Mouse (Mus musculus) neural tube, embryonic 10.5 days (tissue): Measurements from ENCODE around the gene Asic3.

Experiments
- DNase-seq: peaks from one replicate; pipeline ENCODE4 v3.0.0-alpha.2; 2017; ENCODE audit warnings: low spot score; ENCODE audit errors: extremely low spot score

Gene Asic3

GRCm38 (mm10) chr5:24420381-24420780, 7.2 kb downstream of the Asic3 start:
- DNase-seq = no peak

DNA sequence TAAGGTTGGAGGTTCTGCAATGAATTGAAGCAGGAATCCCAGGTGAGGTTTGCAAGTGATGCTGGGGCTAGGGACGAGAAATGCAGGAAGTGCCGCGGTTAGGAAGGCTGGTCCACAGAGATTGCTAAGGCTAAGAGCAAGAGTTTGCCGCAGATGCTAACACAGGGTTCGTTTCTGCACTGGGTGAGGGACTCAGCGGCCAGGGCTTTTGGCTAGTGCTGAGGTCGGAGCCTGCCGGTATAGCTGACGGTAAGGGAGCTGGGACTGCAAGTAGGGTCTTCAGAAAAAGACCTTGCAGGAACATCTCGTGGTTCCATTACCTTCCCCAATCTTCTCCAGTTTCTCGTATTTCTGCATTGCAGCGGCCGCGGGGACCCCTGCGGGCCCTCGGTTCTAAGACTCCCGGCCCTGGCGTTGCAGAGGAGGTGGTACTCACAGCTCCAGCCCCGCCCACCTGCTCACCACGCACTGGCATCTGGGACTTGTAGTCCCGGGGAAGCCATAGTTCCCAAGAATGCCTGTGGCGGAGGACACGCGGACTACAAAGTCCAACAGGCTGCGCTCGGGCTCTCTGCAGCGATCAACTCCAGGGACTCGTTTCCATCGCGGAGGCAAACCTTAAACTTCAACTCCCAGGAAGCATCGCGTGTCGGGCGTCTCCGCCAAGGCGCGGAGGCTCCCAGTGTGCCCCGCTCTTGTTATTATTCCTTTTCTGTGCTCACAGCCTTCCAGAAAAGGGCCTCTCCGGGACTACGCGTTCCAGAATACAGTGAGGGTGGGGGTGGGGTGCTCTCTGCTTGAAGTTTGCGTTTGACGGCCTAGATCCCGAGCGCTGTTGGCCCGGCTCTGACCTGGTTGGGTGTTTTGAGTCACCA, 10.2 kb downstream of the Asic3 start, which contains the start of the genes Cdk5 and Slc4a2:
Gene Cdk5, minus strand, starts transcription at position 402 of the 875 bp plus-strand sequence.
Gene Slc4a2, plus strand, starts transcription at position 709 of the 875 bp plus-strand sequence.
- DNase-seq = peak; percentile 97

- DNase-seq = no peak
Observed at GRCm38 (mm10) chr5:24424004-24424781, 11.0 kb downstream of the Asic3 start.

- peak; percentile 84 for DNase-seq
Observed at GRCm38 (mm10) chr5:24424861-24425411, 11.7 kb downstream of the Asic3 start.

- peak; percentile 75 for DNase-seq
Observed at GRCm38 (mm10) chr5:24425421-24426036, 12.3 kb downstream of the Asic3 start.

- no peak for DNase-seq
Observed at GRCm38 (mm10) chr5:24426037-24426432, 12.8 kb downstream of the Asic3 start.

DNA sequence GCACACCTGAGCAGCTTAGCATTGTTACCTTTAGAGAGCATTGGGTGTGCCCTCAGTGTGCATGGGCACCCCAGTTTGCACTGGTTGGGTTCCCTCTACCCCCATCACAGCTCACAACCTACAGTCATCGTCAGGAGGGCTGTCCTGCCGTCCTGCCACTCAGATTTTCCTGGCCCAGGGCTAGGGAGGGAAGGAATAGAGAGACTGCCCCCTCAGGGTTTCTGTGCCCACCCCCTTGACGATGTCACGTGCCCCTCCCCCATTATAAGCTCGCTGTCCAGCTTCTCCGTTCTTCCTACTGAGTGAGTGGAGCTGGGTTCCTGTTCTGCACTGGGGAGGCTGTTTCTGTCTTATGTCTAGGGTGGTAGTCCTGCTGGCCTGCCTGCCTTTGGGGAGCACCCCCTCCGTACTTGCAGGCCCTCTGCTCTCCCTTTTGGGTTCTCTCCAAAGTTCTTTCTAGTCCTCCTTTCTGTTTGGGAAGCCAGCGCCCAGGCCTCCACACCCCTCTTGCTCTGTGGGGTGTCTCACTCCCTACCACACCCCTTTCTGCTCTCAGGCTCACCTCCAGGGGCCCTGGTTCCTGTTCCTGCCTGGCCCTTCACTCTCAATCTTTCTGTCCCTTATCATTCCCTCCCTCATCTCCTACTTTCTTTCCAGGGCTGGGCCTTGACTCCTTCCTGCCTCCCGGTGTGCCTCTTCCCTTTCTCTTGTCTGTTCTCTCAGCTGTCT, 13.5 kb downstream of the Asic3 start:
- no peak for DNase-seq

- no peak for DNase-seq
Observed at GRCm38 (mm10) chr5:24427285-24427633, 14.1 kb downstream of the Asic3 start.

GRCm38 (mm10) chr5:24427981-24428402, 14.8 kb downstream of the Asic3 start:
- peak; percentile 47 for DNase-seq

DNA sequence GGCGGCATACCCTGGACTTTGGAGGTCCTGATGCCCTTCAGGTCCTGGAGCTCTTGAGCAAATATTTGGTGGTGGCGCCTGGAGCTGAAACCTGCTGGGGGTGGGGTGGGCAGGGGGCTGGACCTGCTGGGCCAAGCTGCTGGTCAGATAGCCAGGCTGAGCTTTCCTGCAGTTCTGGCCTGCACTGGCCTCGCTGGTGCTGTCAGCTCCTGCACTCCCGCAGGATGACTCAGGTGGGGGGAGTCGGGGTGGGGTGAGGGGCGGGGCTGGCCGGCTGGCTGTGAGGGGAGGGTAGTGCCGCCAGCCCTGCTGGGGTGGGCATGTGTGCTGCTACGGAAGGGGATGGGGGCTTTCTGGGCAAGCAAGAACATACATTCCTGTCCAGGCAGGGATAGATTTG, 15.4 kb downstream of the Asic3 start:
- no peak for DNase-seq

DNA sequence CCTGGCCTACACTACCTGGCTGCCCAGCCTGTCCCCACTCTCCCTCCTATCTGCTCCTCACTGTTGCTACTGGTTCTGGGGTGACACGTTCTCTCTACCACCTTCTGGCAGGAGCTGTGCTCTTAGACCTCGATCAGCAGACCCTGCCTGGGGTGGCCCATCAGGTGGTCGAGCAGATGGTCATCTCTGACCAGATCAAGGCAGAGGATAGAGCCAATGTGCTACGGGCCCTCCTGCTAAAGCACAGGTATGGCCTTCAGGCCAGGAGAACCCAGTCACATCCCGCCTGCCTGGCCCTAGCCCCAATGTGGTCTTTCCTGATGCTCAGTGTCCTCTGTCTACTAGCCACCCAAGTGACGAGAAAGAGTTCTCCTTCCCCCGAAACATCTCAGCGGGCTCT, 20.8 kb downstream of the Asic3 start:
- no peak for DNase-seq

DNA sequence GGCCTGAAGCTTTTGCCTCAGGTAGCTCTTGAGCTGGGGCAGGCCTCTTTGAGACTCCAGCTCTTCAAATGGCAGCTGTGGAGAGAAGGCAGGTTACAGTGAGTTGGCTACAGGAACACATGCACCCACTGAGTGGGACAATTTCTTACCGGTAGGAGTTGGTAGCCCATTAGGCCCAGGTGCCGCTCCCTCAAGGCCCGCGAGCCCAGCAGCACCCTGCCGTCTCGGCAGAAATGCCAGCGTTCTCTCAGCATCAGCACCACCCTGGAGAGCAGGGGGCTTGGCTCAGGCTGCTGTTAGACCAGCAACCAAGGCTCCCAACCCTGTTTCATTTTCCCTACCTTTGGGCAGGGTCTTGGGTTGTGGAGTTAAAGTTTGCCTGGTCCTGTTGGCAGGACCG, 28.0 kb downstream of the Asic3 start:
- DNase-seq = no peak

DNA sequence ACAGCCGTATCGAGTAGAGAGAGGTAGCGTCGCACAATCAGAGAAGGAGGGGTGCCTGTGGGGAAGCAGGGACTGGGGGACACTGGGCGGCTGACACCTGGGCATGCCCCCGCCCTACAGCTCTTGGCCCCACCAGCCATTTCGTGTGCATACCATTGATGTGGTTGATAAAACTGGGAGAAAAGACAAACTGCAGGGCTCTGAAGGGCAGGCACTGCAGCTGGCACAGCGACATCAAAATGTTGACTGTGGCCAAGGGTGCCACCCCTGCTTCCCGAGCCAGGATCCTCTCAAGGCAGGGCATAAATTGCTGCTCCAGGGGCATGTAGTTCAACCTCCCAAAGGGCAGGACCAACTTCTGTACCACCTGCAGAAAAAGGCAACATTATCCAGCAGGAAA, 28.8 kb downstream of the Asic3 start:
- DNase-seq = no peak

GRCm38 (mm10) chr5:24443204-24443603, 30.0 kb downstream of the Asic3 start:
- no peak for DNase-seq

GRCm38 (mm10) chr5:24443927-24444326, 30.7 kb downstream of the Asic3 start:
- DNase-seq = no peak

DNA sequence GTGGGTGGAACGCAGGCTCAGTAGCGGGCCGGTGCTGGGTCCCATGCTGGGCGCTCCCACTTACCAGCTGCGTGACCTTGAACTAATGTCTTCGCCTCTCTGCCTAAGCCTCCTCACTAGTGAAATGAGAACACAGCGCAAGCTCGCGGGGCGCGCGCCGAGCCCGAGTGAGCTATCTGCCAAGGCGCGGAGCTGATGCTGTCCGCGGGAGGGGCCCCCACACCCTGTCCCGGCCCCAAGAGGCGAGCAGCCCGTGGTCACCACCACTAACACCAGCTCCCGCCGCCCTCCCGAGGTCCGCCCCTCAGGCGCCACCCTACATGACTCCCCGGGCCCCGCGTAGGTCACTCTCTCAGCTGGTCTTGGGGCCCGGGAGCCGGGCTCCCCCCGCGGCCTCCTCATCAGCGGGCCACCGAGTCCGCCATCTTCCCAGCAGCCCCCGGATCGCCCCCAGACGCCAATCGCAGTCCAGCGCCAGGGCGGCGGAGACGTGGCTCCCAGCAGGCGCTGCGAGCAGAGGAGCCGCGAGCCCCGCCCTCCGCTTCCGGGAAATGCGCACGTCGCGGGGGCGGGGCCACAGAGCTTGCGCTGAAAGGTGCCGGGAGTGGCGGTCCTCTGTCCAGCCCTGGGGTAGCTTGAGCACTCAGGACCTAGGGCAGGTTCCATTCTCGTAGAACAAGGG, 31.7 kb downstream of the Asic3 start, which contains the start of gene Fastk:
Gene Fastk, minus strand, starts transcription at position 542 of the 682 bp plus-strand sequence.
- peak; percentile 93 for DNase-seq

DNA sequence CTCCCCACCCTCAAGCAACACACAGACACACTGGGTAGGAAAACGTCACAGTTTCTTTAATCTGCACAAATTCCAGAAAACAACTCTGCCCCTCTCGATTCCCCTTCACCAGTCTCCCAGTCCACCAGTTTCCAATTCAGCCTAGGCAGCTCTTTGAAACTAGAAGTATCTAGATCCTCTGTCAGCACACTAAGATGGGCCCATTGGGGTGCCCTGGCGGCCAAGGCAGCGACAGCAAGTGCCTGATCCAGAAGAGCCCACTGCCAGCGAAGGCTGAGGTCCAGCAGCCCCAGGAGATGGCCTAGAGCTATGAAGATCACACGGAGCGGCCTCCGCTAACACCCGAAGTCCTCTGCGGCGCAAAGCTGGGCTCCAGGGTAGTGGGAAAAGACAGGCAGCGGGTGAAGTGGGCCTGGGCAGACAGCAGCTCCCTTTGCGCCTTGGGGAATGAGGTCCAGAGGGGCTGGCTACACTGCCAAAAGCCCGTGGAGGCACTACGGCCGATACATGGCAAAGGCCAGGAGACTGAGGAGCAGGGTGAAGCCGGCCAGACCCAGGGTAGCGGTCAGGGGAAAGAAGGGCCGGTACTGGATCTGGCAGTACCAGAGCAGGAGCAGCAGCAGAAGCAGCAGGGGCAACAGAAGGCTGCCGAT, 32.4 kb downstream of the Asic3 start:
- DNase-seq = no peak

DNA sequence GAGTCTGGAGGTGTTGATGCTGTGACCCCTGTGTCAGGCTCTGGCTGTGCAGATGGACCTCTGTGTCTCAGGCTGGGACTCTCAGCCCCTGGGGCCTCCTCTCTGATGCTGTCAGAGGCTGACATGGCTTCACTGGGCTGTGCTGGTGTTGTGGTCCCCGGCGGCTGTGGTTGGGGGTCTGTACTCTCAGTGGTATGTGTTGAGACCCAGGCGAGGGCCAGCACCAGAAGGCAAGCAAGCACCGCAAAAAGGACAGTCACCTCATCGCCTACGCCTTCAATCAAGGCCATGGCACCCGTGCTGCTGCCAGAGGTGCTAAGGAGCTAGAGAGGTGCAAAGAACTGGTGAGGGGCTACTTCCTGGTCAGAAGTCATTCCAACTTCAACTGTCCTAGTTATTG, 33.4 kb downstream of the Asic3 start:
- no peak for DNase-seq

- peak; percentile 83 for DNase-seq
Observed at GRCm38 (mm10) chr5:24447624-24448298, 34.6 kb downstream of the Asic3 start, which contains the start of gene Tmub1. TSS of gene Tmub1 (minus strand) at chr5:24447854.
